Mouse (Mus musculus) liver, postnatal 0 days (tissue): ENCODE results near the gene Mrpl2.

Experiments
- CTCF ChIP-seq: sonication (generic); IDR thresholded peaks from 2 replicates; pipeline ENCODE4 v1.5.1; 2016; ENCODE audit warnings: antibody characterized with exemption, low read depth
- EP300 ChIP-seq: IDR thresholded peaks from 2 replicates; pipeline ENCODE4 v1.6.1; 2016; ENCODE audit warnings: antibody characterized with exemption, low read depth, mild to moderate bottlenecking

DNA sequence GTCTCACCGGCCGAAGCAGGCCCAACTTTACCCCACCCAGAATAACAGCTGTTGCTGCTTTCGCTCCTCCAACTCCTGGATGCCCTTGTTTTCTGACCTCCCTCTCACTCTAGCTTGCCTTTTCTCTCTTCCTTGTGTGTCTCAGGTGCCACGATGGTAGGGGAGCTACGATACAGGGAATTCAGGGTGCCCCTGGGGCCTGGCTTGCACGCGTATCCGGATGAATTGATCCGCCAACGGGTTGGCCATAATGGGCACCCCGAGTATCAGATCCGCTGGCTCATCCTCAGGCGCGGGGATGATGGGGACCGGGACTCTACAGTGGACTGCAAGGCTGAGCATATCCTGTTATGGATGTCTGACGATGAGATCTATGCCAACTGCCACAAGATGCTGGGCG, 5.3 kb downstream of the Mrpl2 start:
- TF ChIP-seq CTCF: no peak
- TF ChIP-seq EP300: no peak
